Mouse (Mus musculus): ENCODE results near the gene Apex1. TPM values are rescaled to one million over a fixed set of nuclear protein-coding genes. Genes with fewer than 3 reads are reported as not detected.
"Not testable (repeated sequence)": the region's sequence is repeated elsewhere in the genome, so short reads cannot be mapped to it uniquely, and the experiment has no call there.

Apex1 gene
- total RNA-seq, 2 experiments from 2014 or later = 57.7 to 61.6 TPM

- no peak for DNase-seq (ENCODE audit: low spot score in 2 of 2)
Measured at GRCm38 (mm10) chr14:50925111-50925920, 548 bp downstream of the Apex1 start.

GRCm38 (mm10) chr14:50927366-50927765, 2.6 kb downstream of the Apex1 start:
- DNase-seq (ENCODE audit: low spot score in 2 of 2) = no peak

- no peak for DNase-seq (ENCODE audit: low spot score in 2 of 2)
Measured at GRCm38 (mm10) chr14:50929951-50930350, 5.2 kb downstream of the Apex1 start.

GRCm38 (mm10) chr14:50930377-50930753, 5.6 kb downstream of the Apex1 start:
- peak in 1 of 2 experiments; percentile 48 for DNase-seq (ENCODE audit: low spot score in 2 of 2)

GRCm38 (mm10) chr14:50930754-50931492, 6.2 kb downstream of the Apex1 start, which contains the start of the genes Pip4p1 and Pnp:
Gene Pip4p1, minus strand, starts transcription at chr14:50930856.
Gene Pnp, plus strand, starts transcription at chr14:50931082.
- DNase-seq (ENCODE audit: low spot score in 2 of 2) = peak; percentile 98 to 99

GRCm38 (mm10) chr14:50931493-50932020, 6.8 kb downstream of the Apex1 start:
- no peak for DNase-seq (ENCODE audit: low spot score in 2 of 2)

GRCm38 (mm10) chr14:50936649-50937048, 11.9 kb downstream of the Apex1 start:
- no peak for DNase-seq (ENCODE audit: low spot score in 2 of 2)

- no peak for DNase-seq (ENCODE audit: low spot score in 2 of 2)
Measured at GRCm38 (mm10) chr14:50938119-50938908, 13.5 kb downstream of the Apex1 start.

- DNase-seq (ENCODE audit: low spot score in 2 of 2) = no peak
Measured at GRCm38 (mm10) chr14:50938940-50939339, 14.2 kb downstream of the Apex1 start.

GRCm38 (mm10) chr14:50943932-50944667, 19.3 kb downstream of the Apex1 start, which contains the start of gene Gm49342:
Gene Gm49342, plus strand, starts transcription at chr14:50944517.
- peak; percentile 80 to 86 for DNase-seq (ENCODE audit: low spot score in 2 of 2)

GRCm38 (mm10) chr14:50944668-50945033, 19.9 kb downstream of the Apex1 start:
- DNase-seq (ENCODE audit: low spot score in 2 of 2) = not testable (repeated sequence)

- DNase-seq (ENCODE audit: low spot score in 2 of 2) = not testable (repeated sequence)
Measured at GRCm38 (mm10) chr14:50945081-50945480, 20.3 kb downstream of the Apex1 start.

- DNase-seq (ENCODE audit: low spot score in 2 of 2) = not testable (repeated sequence)
Measured at GRCm38 (mm10) chr14:50945526-50945925, 20.8 kb downstream of the Apex1 start.

- DNase-seq (ENCODE audit: low spot score in 2 of 2) = no peak
Measured at GRCm38 (mm10) chr14:50955487-50955886, 30.7 kb downstream of the Apex1 start.

GRCm38 (mm10) chr14:50955942-50956508, 31.3 kb downstream of the Apex1 start, which contains the start of gene Pnp2:
Gene Pnp2, plus strand, starts transcription at chr14:50955992.
- DNase-seq (ENCODE audit: low spot score in 2 of 2) = peak in 1 of 2 experiments; percentile 29

- not testable (repeated sequence) for DNase-seq (ENCODE audit: low spot score in 2 of 2)
Measured at GRCm38 (mm10) chr14:50956724-50957123, 32.0 kb downstream of the Apex1 start.

GRCm38 (mm10) chr14:50957146-50957545, 32.4 kb downstream of the Apex1 start:
- not testable (repeated sequence) for DNase-seq (ENCODE audit: low spot score in 2 of 2)

- not testable (repeated sequence) for DNase-seq (ENCODE audit: low spot score in 2 of 2)
Measured at GRCm38 (mm10) chr14:50958289-50958995, 33.7 kb downstream of the Apex1 start.
